Mouse (Mus musculus): ENCODE data around the gene Galt. TPM values are rescaled to one million over a fixed set of nuclear protein-coding genes. Genes with fewer than 3 reads are reported as not detected.
"Not testable (repeated sequence)": the region's sequence is repeated elsewhere in the genome, so short reads cannot be mapped to it uniquely, and the experiment has no call there.

Galt gene
- polyA plus RNA-seq, 1 experiment from 2014 or later = 18.4 TPM

DNA sequence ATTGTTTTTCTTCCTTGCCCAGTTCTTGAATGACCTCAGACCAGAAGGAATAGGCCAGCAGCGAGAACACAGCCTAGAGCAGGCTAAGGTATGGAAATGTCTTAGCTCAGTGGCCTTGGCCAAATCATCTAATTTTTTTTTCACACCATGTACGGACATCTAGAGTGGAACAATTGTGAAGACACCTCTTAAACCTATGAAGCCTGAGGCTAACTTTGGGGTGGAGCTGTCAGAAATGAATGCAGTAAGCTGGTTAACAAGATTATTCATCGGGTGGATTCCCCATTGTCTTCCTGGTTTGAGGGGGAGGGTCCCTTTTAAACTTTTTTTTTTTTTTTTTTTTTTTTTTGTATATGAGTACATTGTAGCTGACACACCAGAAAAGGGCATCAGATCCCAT is 19.5 kb downstream of the Galt start:
- peak overlapping the region; percentile 43; the same call in 1 of the 2 replicates for H3K4me2 ChIP-seq (ENCODE audit: low read depth, low read length, severe bottlenecking)
- DNase-seq (ENCODE audit: low spot score); H3K4me1 ChIP-seq (replicated peaks; ENCODE audit: control insufficient read depth, insufficient read depth, low read length); H3K27me3 ChIP-seq (ENCODE audit: control insufficient read depth, insufficient read depth, low read length); H3K9me3 ChIP-seq (ENCODE audit: control insufficient read depth, low read length); H3K27ac ChIP-seq (ENCODE audit: low read depth, low read length); H3K9ac ChIP-seq (ENCODE audit: low read length); H3K36me3 ChIP-seq (ENCODE audit: control insufficient read depth, insufficient read depth, low read length); ATAC-seq (replicated peaks; ENCODE audit: low FRiP score): not testable (repeated sequence)
- H3K4me3 ChIP-seq (ENCODE audit: low read depth, low read length) = peak overlapping the region; percentile 39
- 60% methylated on average over 3 of the region's 3 CpGs for WGBS

- H3K4me2 ChIP-seq (ENCODE audit: low read depth, low read length, severe bottlenecking); H3K36me3 ChIP-seq (ENCODE audit: control insufficient read depth, insufficient read depth, low read length); H3K27ac ChIP-seq (ENCODE audit: low read depth, low read length); H3K9me3 ChIP-seq (ENCODE audit: control insufficient read depth, low read length); H3K27me3 ChIP-seq (ENCODE audit: control insufficient read depth, insufficient read depth, low read length); DNase-seq (ENCODE audit: low spot score); H3K4me1 ChIP-seq (replicated peaks; ENCODE audit: control insufficient read depth, insufficient read depth, low read length); H3K4me3 ChIP-seq (ENCODE audit: low read depth, low read length); ATAC-seq (replicated peaks; ENCODE audit: low FRiP score); H3K9ac ChIP-seq (ENCODE audit: low read length): not testable (repeated sequence)
- WGBS = 89% methylated on average over 1 of the region's 1 CpGs
Observed at GRCm38 (mm10) chr4:41775840-41776239, 20.8 kb downstream of the Galt start.

DNA sequence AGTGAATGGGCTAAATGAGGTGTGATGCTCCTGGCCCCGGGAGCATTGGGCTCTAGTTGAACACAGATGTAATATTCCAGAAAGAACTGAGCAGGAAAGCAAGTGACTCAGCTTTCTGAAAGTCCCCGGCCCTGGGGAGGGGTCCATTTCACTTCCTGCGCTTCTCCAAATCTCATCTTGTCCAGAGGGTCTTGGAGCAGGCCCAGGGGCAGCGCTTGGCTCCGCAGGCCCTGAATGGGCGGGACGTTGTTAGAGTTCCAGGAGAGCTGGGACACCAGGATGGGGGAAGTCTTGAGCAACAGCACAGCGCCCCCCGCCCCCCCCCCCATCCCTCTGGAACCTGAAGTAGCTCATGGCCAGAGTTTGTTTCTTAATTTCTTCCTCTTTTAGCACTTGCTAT is 26.2 kb downstream of the Galt start:
- H3K9ac ChIP-seq (ENCODE audit: low read length); H3K4me1 ChIP-seq (replicated peaks; ENCODE audit: control insufficient read depth, insufficient read depth, low read length); H3K27me3 ChIP-seq (ENCODE audit: control insufficient read depth, insufficient read depth, low read length); H3K4me2 ChIP-seq (ENCODE audit: low read depth, low read length, severe bottlenecking); H3K9me3 ChIP-seq (ENCODE audit: control insufficient read depth, low read length); DNase-seq (ENCODE audit: low spot score); H3K27ac ChIP-seq (ENCODE audit: low read depth, low read length); ATAC-seq (replicated peaks; ENCODE audit: low FRiP score); H3K4me3 ChIP-seq (ENCODE audit: low read depth, low read length); H3K36me3 ChIP-seq (ENCODE audit: control insufficient read depth, insufficient read depth, low read length): not testable (repeated sequence)
- WGBS = 21% methylated on average over 5 of the region's 9 CpGs

DNA sequence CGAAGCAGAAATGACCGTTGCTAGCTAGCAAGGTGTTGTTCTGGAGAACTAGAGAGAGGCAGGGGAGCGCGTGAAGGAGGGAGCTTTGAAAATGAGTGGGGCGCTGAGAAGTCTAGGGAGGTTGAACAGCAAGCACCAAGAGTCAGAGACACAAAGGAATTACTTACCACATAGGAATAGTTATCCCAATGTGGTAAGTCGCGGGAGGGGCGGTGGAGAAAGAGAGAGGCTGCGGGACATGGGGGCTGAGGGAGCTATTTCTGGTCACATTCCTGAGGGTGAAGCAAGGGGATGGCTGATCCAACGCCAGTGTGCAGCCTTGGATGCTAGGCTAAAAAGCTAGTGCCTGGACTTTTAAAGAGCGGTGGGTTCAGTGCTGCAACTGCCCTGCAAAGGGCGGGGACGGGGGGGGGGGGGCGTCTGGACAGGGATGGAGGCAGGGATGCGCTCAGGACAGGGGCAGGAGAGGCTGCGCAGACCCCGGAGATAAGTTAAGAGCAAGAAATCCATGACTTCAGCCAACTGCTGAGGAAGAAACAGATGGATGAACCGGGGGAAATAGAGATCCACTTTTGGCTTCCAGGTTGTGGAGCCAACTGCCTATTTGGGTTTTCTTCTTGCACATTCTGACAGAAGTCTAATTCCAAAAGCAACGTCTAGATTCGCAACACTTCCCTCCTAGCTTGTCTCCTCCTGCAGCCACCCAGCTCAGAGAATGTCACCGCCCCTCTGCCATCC is 26.9 kb downstream of the Galt start:
- not testable (repeated sequence) for H3K9ac ChIP-seq (ENCODE audit: low read length); ATAC-seq (replicated peaks; ENCODE audit: low FRiP score); DNase-seq (ENCODE audit: low spot score); H3K27me3 ChIP-seq (ENCODE audit: control insufficient read depth, insufficient read depth, low read length); H3K4me3 ChIP-seq (ENCODE audit: low read depth, low read length); H3K4me2 ChIP-seq (ENCODE audit: low read depth, low read length, severe bottlenecking); H3K9me3 ChIP-seq (ENCODE audit: control insufficient read depth, low read length); H3K27ac ChIP-seq (ENCODE audit: low read depth, low read length); H3K36me3 ChIP-seq (ENCODE audit: control insufficient read depth, insufficient read depth, low read length); H3K4me1 ChIP-seq (replicated peaks; ENCODE audit: control insufficient read depth, insufficient read depth, low read length)
- WGBS = 17% methylated on average over 15 of the region's 21 CpGs

DNA sequence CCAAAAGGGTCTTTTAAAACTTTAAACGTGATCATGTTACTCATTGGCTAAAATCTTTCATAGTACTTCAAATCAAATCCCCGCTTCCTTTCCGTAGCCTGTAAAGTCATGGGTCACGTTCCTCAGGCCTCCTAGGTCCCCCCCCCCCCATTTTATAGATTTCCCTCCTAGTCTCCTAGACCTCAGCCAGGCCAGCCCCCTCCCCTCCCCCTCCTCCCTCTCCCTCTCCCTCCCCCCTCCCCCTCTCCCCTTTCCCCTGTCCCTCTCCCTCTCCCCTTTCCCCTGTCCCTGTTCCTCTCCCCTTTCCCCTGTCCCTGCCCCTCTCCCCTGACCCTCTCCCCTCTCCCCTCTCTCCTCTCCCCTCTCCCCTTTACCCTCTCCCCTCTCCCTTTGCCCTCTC is 27.7 kb downstream of the Galt start:
- WGBS = 23% methylated on average over 4 of the region's 4 CpGs
- H3K9ac ChIP-seq (ENCODE audit: low read length); H3K4me3 ChIP-seq (ENCODE audit: low read depth, low read length); H3K9me3 ChIP-seq (ENCODE audit: control insufficient read depth, low read length); ATAC-seq (replicated peaks; ENCODE audit: low FRiP score); H3K27ac ChIP-seq (ENCODE audit: low read depth, low read length); H3K4me2 ChIP-seq (ENCODE audit: low read depth, low read length, severe bottlenecking); H3K27me3 ChIP-seq (ENCODE audit: control insufficient read depth, insufficient read depth, low read length); DNase-seq (ENCODE audit: low spot score); H3K36me3 ChIP-seq (ENCODE audit: control insufficient read depth, insufficient read depth, low read length); H3K4me1 ChIP-seq (replicated peaks; ENCODE audit: control insufficient read depth, insufficient read depth, low read length): not testable (repeated sequence)

- H3K4me3 ChIP-seq (ENCODE audit: low read depth, low read length); H3K27ac ChIP-seq (ENCODE audit: low read depth, low read length); H3K4me2 ChIP-seq (ENCODE audit: low read depth, low read length, severe bottlenecking); DNase-seq (ENCODE audit: low spot score); H3K27me3 ChIP-seq (ENCODE audit: control insufficient read depth, insufficient read depth, low read length); H3K9ac ChIP-seq (ENCODE audit: low read length); ATAC-seq (replicated peaks; ENCODE audit: low FRiP score); H3K9me3 ChIP-seq (ENCODE audit: control insufficient read depth, low read length); H3K4me1 ChIP-seq (replicated peaks; ENCODE audit: control insufficient read depth, insufficient read depth, low read length); H3K36me3 ChIP-seq (ENCODE audit: control insufficient read depth, insufficient read depth, low read length): not testable (repeated sequence)
- 17% methylated on average over 2 of the region's 3 CpGs for WGBS
Observed at GRCm38 (mm10) chr4:41783197-41783596, 28.2 kb downstream of the Galt start.

Other genes starting within 250 kb of the Galt start
- gene 1110017D15Rik, start 237.9 kb upstream of the Galt start, polyA plus RNA-seq (2014; fragmentation: Nextera tagmentation; extraction: Ambion mirVana) = 4.8 and 5.2 TPM in 2 replicates
- gene Fam219a, start 185.7 kb upstream of the Galt start, polyA plus RNA-seq (2014; fragmentation: Nextera tagmentation; extraction: Ambion mirVana) = 6.2 and 6.7 TPM in 2 replicates
- gene Dnaic1, start 185.5 kb upstream of the Galt start, polyA plus RNA-seq (2014; fragmentation: Nextera tagmentation; extraction: Ambion mirVana) = 1.2 and 1.9 TPM in 2 replicates
- gene Enho, start 114.9 kb upstream of the Galt start, polyA plus RNA-seq (2014; fragmentation: Nextera tagmentation; extraction: Ambion mirVana) = 28.1 and 34.5 TPM in 2 replicates
- gene Cntfr, start 58.1 kb upstream of the Galt start, polyA plus RNA-seq (2014; fragmentation: Nextera tagmentation; extraction: Ambion mirVana) = 35.2 and 37.1 TPM in 2 replicates
- gene Il11ra1, start 55.2 kb upstream of the Galt start, polyA plus RNA-seq (2014; fragmentation: Nextera tagmentation; extraction: Ambion mirVana) = 65.0 and 66.9 TPM in 2 replicates
- 92.0 and 92.5 TPM in 2 replicates for gene Rpp25l, start 41.7 kb upstream of the Galt start, polyA plus RNA-seq (2014; fragmentation: Nextera tagmentation; extraction: Ambion mirVana)
- 135 and 142 TPM in 2 replicates for gene Dctn3, start 32.1 kb upstream of the Galt start, polyA plus RNA-seq (2014; fragmentation: Nextera tagmentation; extraction: Ambion mirVana)
- gene Arid3c, start 24.1 kb upstream of the Galt start, polyA plus RNA-seq (2014; fragmentation: Nextera tagmentation; extraction: Ambion mirVana) = 0.59 and 0.80 TPM in 2 replicates
- 75.9 and 84.1 TPM in 2 replicates for gene Sigmar1, start 929 bp downstream of the Galt start, polyA plus RNA-seq (2014; fragmentation: Nextera tagmentation; extraction: Ambion mirVana)
- 67.6 and 74.3 TPM in 2 replicates for gene Ccl27a, start 19.0 kb downstream of the Galt start, polyA plus RNA-seq (2014; fragmentation: Nextera tagmentation; extraction: Ambion mirVana)
- gene Gm21541, start 148.4 kb downstream of the Galt start, polyA plus RNA-seq (2014; fragmentation: Nextera tagmentation; extraction: Ambion mirVana) = not detected in 2 replicates
- gene Gm20878, start 186.3 kb downstream of the Galt start, polyA plus RNA-seq (2014; fragmentation: Nextera tagmentation; extraction: Ambion mirVana) = 2.7 and 3.9 TPM in 2 replicates
- gene Fam205a4, start 210.8 kb downstream of the Galt start, polyA plus RNA-seq (2014; fragmentation: Nextera tagmentation; extraction: Ambion mirVana) = not detected in 2 replicates